Mouse (Mus musculus) CD4-positive, CD25-positive, alpha-beta regulatory T cell (primary cell): ENCODE data around the gene Homer3. TPM values are rescaled to one million over a fixed set of nuclear protein-coding genes. Genes with fewer than 3 reads are reported as not detected.

Experiments used
- polyA plus RNA-seq: library from polyadenylated mRNA; unstranded; fragments of 100-300 nt; shearing (Covaris generic); gene quantifications from one replicate; pipeline ENCODE4 v1.2.1, GENCODE M21; 2017

The Homer3 gene
- 6.7 TPM for polyA plus RNA-seq

GRCm38 (mm10) chr8:70282603-70283135 lies at the start of gene Homer3:
Homer3 (plus strand) TSS chr8:70282827.

GRCm38 (mm10) chr8:70234080-70234780 lies 48.4 kb upstream of the Homer3 start, which contains the start of the genes Sugp2 and Armc6:
Sugp2 (plus strand) TSS chr8:70234226.
Armc6 (minus strand) TSS chr8:70234466.

GRCm38 (mm10) chr8:70302358-70302890 lies 19.8 kb downstream of the Homer3 start, which contains the start of the genes Ddx49 and Cope:
Ddx49 (minus strand) TSS chr8:70302489.
Cope (plus strand) TSS chr8:70302518.

GRCm38 (mm10) chr8:70315624-70316510 lies 33.2 kb downstream of the Homer3 start, which contains the start of gene Cers1:
Cers1 (plus strand) TSS chr8:70315775.

GRCm38 (mm10) chr8:70329124-70329834 lies 46.7 kb downstream of the Homer3 start, which contains the start of gene Gdf1:
Gdf1 (plus strand) TSS chr8:70329817.

Other genes starting within 250 kb of the Homer3 start
- gene Mau2, start 240.1 kb upstream of the Homer3 start, polyA plus RNA-seq = 104 TPM
- gene Sugp1, start 240.0 kb upstream of the Homer3 start, polyA plus RNA-seq = 68.9 TPM
- gene Tm6sf2, start 209.9 kb upstream of the Homer3 start, polyA plus RNA-seq = 0.78 TPM
- not detected for gene Hapln4, start 199.4 kb upstream of the Homer3 start, polyA plus RNA-seq
- 0.02 TPM for gene Ncan, start 162.0 kb upstream of the Homer3 start, polyA plus RNA-seq
- gene Nr2c2ap, start 151.5 kb upstream of the Homer3 start, polyA plus RNA-seq = 60.4 TPM
- gene Rfxank, start 143.7 kb upstream of the Homer3 start, polyA plus RNA-seq = 35.4 TPM
- 59.2 TPM for gene Borcs8, start 143.3 kb upstream of the Homer3 start, polyA plus RNA-seq
- gene Mef2b, start 143.1 kb upstream of the Homer3 start, polyA plus RNA-seq = 1.3 TPM
- 49.3 TPM for gene Tmem161a, start 110.5 kb upstream of the Homer3 start, polyA plus RNA-seq
- gene Slc25a42, start 70.5 kb upstream of the Homer3 start, polyA plus RNA-seq = 15.5 TPM
- gene Sugp2, start 48.6 kb upstream of the Homer3 start, polyA plus RNA-seq = 44.0 TPM
- 11.7 TPM for gene Armc6, start 48.4 kb upstream of the Homer3 start, polyA plus RNA-seq
- 56.7 TPM for gene Ddx49, start 19.7 kb downstream of the Homer3 start, polyA plus RNA-seq
- 351 TPM for gene Cope, start 19.7 kb downstream of the Homer3 start, polyA plus RNA-seq
- gene Cers1, start 32.9 kb downstream of the Homer3 start, polyA plus RNA-seq = not detected
- gene Gdf1, start 47.0 kb downstream of the Homer3 start, polyA plus RNA-seq = 0.57 TPM
- 90.9 TPM for gene Upf1, start 70.5 kb downstream of the Homer3 start, polyA plus RNA-seq
- gene Comp, start 90.7 kb downstream of the Homer3 start, polyA plus RNA-seq = 2.5 TPM
- 16.7 TPM for gene Crtc1, start 156.8 kb downstream of the Homer3 start, polyA plus RNA-seq
- 19.3 TPM for gene Klhl26, start 194.1 kb downstream of the Homer3 start, polyA plus RNA-seq
- not detected for gene Tmem59l, start 204.5 kb downstream of the Homer3 start, polyA plus RNA-seq
- not detected for gene Crlf1, start 210.3 kb downstream of the Homer3 start, polyA plus RNA-seq
- 108 TPM for gene Rex1bd, start 223.9 kb downstream of the Homer3 start, polyA plus RNA-seq
- 975 TPM for gene Uba52, start 228.0 kb downstream of the Homer3 start, polyA plus RNA-seq
- gene Fkbp8, start 244.9 kb downstream of the Homer3 start, polyA plus RNA-seq = 422 TPM
- 90.3 TPM for gene Kxd1, start 245.1 kb downstream of the Homer3 start, polyA plus RNA-seq